Mouse (Mus musculus): ENCODE data around the gene Ccdc17.

DNA sequence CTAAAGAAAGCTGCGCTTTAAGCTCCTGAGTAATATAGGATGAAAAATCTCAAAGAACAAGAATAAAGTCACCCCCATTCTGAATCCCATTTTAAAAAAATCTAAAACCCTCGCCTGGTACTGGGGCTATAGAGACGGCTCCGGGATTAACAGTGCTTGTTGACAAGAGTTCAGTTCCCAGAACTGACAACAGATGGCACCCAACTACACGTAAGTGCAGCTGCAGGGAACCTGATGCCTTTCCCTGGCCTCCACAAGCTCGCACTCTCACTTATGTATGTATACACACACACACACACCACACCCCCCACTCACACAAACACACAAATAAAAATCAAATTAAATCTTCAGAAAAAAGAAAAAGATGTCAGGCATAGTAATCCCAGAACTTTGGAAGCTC is 47.9 kb downstream of the Ccdc17 start:
- TF ChIP-seq POLR2A (IDR thresholded peaks at IDR 0.05; ENCODE audit: borderline replicate concordance, insufficient read depth, low read length) (no peak), CTCF (IDR thresholded peaks at IDR 0.05; ENCODE audit: borderline replicate concordance, insufficient read depth, low read depth, low read length) (peak; percentile 58)

Measured in cerebellum, adult 2 months (tissue).